Comparison of ENCODE assay signal across 27 mouse cellular contexts in genomic region chr12:47264118-47264517, GRCm38 (mm10).
"Had no signal": no experiment of that assay in that cellular context is flagged by ENCODE, and none has a peak within 500 bp of the region (broad histone marks: within the 10 kb centered on the region; RNA-seq: fewer than 3 reads in every experiment).

No protein-coding gene starts in this region.

- DNase-seq: liver; liver, embryonic 13.5 days; liver, postnatal 0 days; lung, adult 18-20 months; lung, adult 2 months; lung, embryonic 14.5 days; lung, postnatal 10 days; lung, postnatal 14 days; lung, postnatal 36 days; lung, postnatal 4 days; midbrain, embryonic 14.5 days had no signal

- H3K27me3 ChIP-seq: limb, embryonic 12.5 days; limb, embryonic 13.5 days; limb, embryonic 15.5 days; liver, embryonic 12.5 days; liver, embryonic 13.5 days; liver, embryonic 15.5 days; lung, embryonic 15.5 days; megakaryocyte, embryonic 14.5 days; midbrain, embryonic 12.5 days; midbrain, embryonic 13.5 days; midbrain, embryonic 15.5 days; neural tube, embryonic 12.5 days had no signal

- H3K27ac ChIP-seq: limb, embryonic 10.5 days; limb, embryonic 12.5 days; limb, embryonic 13.5 days; limb, embryonic 15.5 days; liver, embryonic 12.5 days; liver, embryonic 13.5 days; liver, embryonic 14.5 days; liver, embryonic 15.5 days; lung, embryonic 15.5 days; macrophage; midbrain, embryonic 10.5 days; midbrain, embryonic 12.5 days; midbrain, embryonic 13.5 days; midbrain, embryonic 15.5 days; neural tube, embryonic 12.5 days had no signal

- H3K9ac ChIP-seq: limb, embryonic 12.5 days; limb, embryonic 13.5 days; limb, embryonic 15.5 days; liver, embryonic 12.5 days; liver, embryonic 13.5 days; liver, embryonic 14.5 days; liver, embryonic 15.5 days; liver, postnatal 0 days; lung, embryonic 14.5 days; lung, embryonic 15.5 days; midbrain, embryonic 12.5 days; midbrain, embryonic 13.5 days; midbrain, embryonic 15.5 days; neural tube, embryonic 12.5 days had no signal

- H3K36me3 ChIP-seq: limb, embryonic 10.5 days; limb, embryonic 12.5 days; limb, embryonic 13.5 days; limb, embryonic 15.5 days; liver, embryonic 12.5 days; liver, embryonic 13.5 days; liver, embryonic 15.5 days; lung, embryonic 15.5 days; midbrain, embryonic 10.5 days; midbrain, embryonic 12.5 days; midbrain, embryonic 13.5 days; midbrain, embryonic 15.5 days; neural tube, embryonic 12.5 days had no signal

- H3K4me1 ChIP-seq: limb, embryonic 10.5 days; limb, embryonic 12.5 days; limb, embryonic 13.5 days; limb, embryonic 15.5 days; liver, embryonic 12.5 days; liver, embryonic 13.5 days; liver, embryonic 15.5 days; lung, embryonic 15.5 days; megakaryocyte, embryonic 14.5 days; midbrain, embryonic 13.5 days; midbrain, embryonic 15.5 days; neural tube, embryonic 12.5 days had no signal

- H3K9me3 ChIP-seq: limb, embryonic 10.5 days; limb, embryonic 12.5 days; limb, embryonic 13.5 days; limb, embryonic 15.5 days; liver, embryonic 12.5 days; liver, embryonic 13.5 days; liver, embryonic 15.5 days; lung, embryonic 15.5 days; megakaryocyte, embryonic 14.5 days; midbrain, embryonic 10.5 days; midbrain, embryonic 12.5 days; midbrain, embryonic 13.5 days; midbrain, embryonic 15.5 days; neural tube, embryonic 12.5 days had no signal

- H3K4me3 ChIP-seq: limb, embryonic 10.5 days; limb, embryonic 12.5 days; limb, embryonic 13.5 days; limb, embryonic 15.5 days; liver, embryonic 12.5 days; liver, embryonic 13.5 days; liver, embryonic 15.5 days; lung, embryonic 15.5 days; megakaryocyte, embryonic 14.5 days; midbrain, embryonic 10.5 days; midbrain, embryonic 12.5 days; midbrain, embryonic 13.5 days; midbrain, embryonic 15.5 days; myocyte; neural tube, embryonic 12.5 days had no signal
